Mouse (Mus musculus) myocyte (in vitro differentiated cells): ENCODE data around the gene Clrn1. TPM values are rescaled to one million over a fixed set of nuclear protein-coding genes. Genes with fewer than 3 reads are reported as not detected.
"Not testable (repeated sequence)": the region's sequence is repeated elsewhere in the genome, so short reads cannot be mapped to it uniquely, and the experiment has no call there.

ENCODE experiments used
- H3K27me3 ChIP-seq: one replicate; pipeline ENCODE4 v1.6.1; 2011; ENCODE audit not compliant: control insufficient read depth, insufficient read depth, insufficient read length
- H3K36me3 ChIP-seq: one replicate; pipeline ENCODE4 v1.6.1; 2011; ENCODE audit not compliant: control insufficient read depth, insufficient read depth
- H3K4me2 ChIP-seq: one replicate; pipeline ENCODE4 v1.6.1; 2011; ENCODE audit warnings: low read depth, control low read depth
- H3K4me3 ChIP-seq: one replicate; pipeline ENCODE4 v1.5.1; 2011; ENCODE audit warnings: mild to moderate bottlenecking, control low read depth, moderate library complexity
- H3K79me2 ChIP-seq: one replicate; pipeline ENCODE4 v1.6.1; 2011; ENCODE audit not compliant: control insufficient read depth, insufficient read depth
- H3ac ChIP-seq: one replicate; pipeline ENCODE4 v1.6.1; 2011; ENCODE audit not compliant: control insufficient read depth, insufficient read length
- CEBPB ChIP-seq: IDR thresholded peaks from 2 replicates; pipeline ENCODE4 v1.6.1; 2011; ENCODE audit warnings: mild to moderate bottlenecking, moderate library complexity; ENCODE audit not compliant: poor library complexity, insufficient read depth, severe bottlenecking
- E2F4 ChIP-seq: IDR thresholded peaks from one replicate; pipeline ENCODE4 v1.6.1; 2011; ENCODE audit warnings: mild to moderate bottlenecking, control low read depth, moderate library complexity; ENCODE audit not compliant: insufficient read depth
- MAX ChIP-seq: IDR thresholded peaks from one replicate; pipeline ENCODE4 v1.6.1; 2011; ENCODE audit warnings: low read depth, mild to moderate bottlenecking, control low read depth
- MYOD1 ChIP-seq, 3 experiments: IDR thresholded peaks; one replicate each; pipeline ENCODE4 v1.6.1; 2011; ENCODE audit warnings: control low read depth in 2 of 3, low read depth in 2 of 3, mild to moderate bottlenecking in 2 of 3, moderate library complexity in 1 of 3; ENCODE audit not compliant: insufficient read length in 2 of 3, control insufficient read depth in 1 of 3
- MYOG ChIP-seq, 3 experiments: IDR thresholded peaks; one replicate each; pipeline ENCODE4 v1.6.1; 2011; ENCODE audit warnings: control low read depth in 2 of 3, low read depth in 2 of 3, mild to moderate bottlenecking in 2 of 3; ENCODE audit not compliant: insufficient read length in 2 of 3, control insufficient read depth in 1 of 3, insufficient read depth in 1 of 3
- POLR2A ChIP-seq: IDR thresholded peaks from one replicate; pipeline ENCODE4 v1.6.1; 2011; ENCODE audit warnings: low read depth, mild to moderate bottlenecking, control low read depth, moderate library complexity; ENCODE audit not compliant: insufficient read length
- POLR2AphosphoS2 ChIP-seq: IDR thresholded peaks from one replicate; pipeline ENCODE4 v1.6.1; 2011; ENCODE audit warnings: low read depth, control low read depth; ENCODE audit not compliant: insufficient read length
- REST ChIP-seq: IDR thresholded peaks from one replicate; pipeline ENCODE4 v1.6.1; 2011; ENCODE audit warnings: mild to moderate bottlenecking, control low read depth, moderate library complexity; ENCODE audit not compliant: insufficient read depth, insufficient read length
- SRF ChIP-seq: IDR thresholded peaks from one replicate; pipeline ENCODE4 v1.6.1; 2011; ENCODE audit warnings: low read depth; ENCODE audit not compliant: control insufficient read depth, insufficient read length
- TCF12 ChIP-seq: IDR thresholded peaks from one replicate; pipeline ENCODE4 v1.6.1; 2011; ENCODE audit warnings: mild to moderate bottlenecking, control low read depth; ENCODE audit not compliant: poor library complexity, insufficient read depth, severe bottlenecking
- TCF3 ChIP-seq: IDR thresholded peaks from one replicate; pipeline ENCODE4 v1.6.1; 2011; ENCODE audit warnings: low read depth, control low read depth; ENCODE audit not compliant: insufficient read length
- USF1 ChIP-seq: IDR thresholded peaks from one replicate; pipeline ENCODE4 v1.6.1; 2011; ENCODE audit warnings: low read depth, mild to moderate bottlenecking, control low read depth, moderate library complexity
- polyA plus RNA-seq: library from polyadenylated mRNA; unstranded; fragments of >200 nt; fragmentation: generic; extraction: Trizol; gene quantifications from one replicate; pipeline ENCODE4 v1.2.1, GENCODE M21; 2012; ENCODE audit warnings: missing spikeins

Clrn1 gene
- polyA plus RNA-seq, 1 experiment, result not detected

DNA sequence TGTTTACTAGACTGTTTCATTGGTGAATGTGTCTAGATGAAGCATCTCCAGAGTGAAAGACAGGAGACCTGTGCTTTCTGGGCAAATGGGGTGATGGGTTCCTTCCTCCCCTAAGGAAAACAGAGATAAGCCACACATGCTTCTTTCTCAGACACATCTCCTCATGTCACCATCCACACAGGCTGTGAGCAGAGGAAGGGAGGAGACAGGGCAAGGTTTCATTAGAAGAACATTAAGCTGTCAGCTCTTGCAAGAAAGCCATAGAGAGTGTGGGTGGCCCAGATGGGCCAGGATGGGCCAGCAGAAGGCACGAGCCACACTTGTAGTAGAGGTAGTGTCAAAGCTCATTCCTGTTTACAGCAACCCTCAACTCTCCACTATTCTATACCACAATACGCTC, 5.0 kb downstream of the Clrn1 start:
- Histone ChIP-seq H3K4me2 (no peak overlapping the region), H3K27me3 (no peaks in the 10 kb centered on the region), H3K36me3 (no peaks in the 10 kb centered on the region), H3K79me2 (no peaks in the 10 kb centered on the region), H3ac (no peak overlapping the region), H3K4me3 (no peak overlapping the region)
- TF ChIP-seq MAX, result no peak

DNA sequence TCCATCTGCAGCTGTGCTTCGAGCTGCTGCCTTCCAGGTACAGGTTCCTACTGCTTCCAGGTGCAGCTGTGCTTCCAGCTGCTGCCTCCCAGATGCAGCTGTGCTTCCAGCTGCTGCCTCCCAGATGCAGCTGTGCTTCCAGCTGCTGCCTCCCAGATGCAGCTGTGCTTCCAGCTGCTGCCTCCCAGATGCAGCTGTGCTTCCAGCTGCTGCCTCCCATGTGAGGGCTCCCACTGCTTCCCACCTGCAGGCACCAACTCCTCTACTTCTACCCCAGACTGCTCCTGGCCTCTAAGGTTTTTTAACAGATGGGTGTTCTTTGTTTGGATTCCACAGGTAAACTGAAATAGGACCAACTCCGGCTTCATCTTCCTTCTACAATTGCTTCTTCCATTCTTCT, 13.3 kb downstream of the Clrn1 start:
- not testable (repeated sequence) for H3K79me2 ChIP-seq, H3K27me3 ChIP-seq, H3K4me3 ChIP-seq, H3K36me3 ChIP-seq, H3ac ChIP-seq, H3K4me2 ChIP-seq
- TF ChIP-seq MYOD1 (IDR thresholded peaks at IDR 0.05; ENCODE audit: control insufficient read depth in 1 of 3, insufficient read length in 2 of 3, low read depth in 2 of 3) (peak in 2 of 3 experiments; percentile 31 to 46), MYOG (IDR thresholded peaks at IDR 0.05; ENCODE audit: control insufficient read depth in 1 of 3, insufficient read depth in 1 of 3, insufficient read length in 2 of 3, low read depth in 2 of 3) (peak in 1 of 3 experiments; percentile 16)

GRCm38 (mm10) chr3:58865690-58866089, 19.4 kb downstream of the Clrn1 start:
- no peak for TF ChIP-seq TCF3
- no peak for TF ChIP-seq SRF
- TF ChIP-seq MAX, result no peak
- TF ChIP-seq USF1, result no peak
- TF ChIP-seq MYOD1 (IDR thresholded peaks at IDR 0.05; ENCODE audit: control insufficient read depth in 1 of 3, insufficient read length in 2 of 3, low read depth in 2 of 3), result no peak
- no peak for TF ChIP-seq TCF12
- TF ChIP-seq MYOG (IDR thresholded peaks at IDR 0.05; ENCODE audit: control insufficient read depth in 1 of 3, insufficient read depth in 1 of 3, insufficient read length in 2 of 3, low read depth in 2 of 3), result no peak
- no peak for TF ChIP-seq REST
- TF ChIP-seq CEBPB, result no peak
- no peak for TF ChIP-seq POLR2AphosphoS2
- TF ChIP-seq POLR2A, result no peak
- Histone ChIP-seq H3K36me3 (no peaks in the 10 kb centered on the region), H3K79me2 (no peaks in the 10 kb centered on the region), H3K27me3 (no peaks in the 10 kb centered on the region), H3ac (no peak overlapping the region), H3K4me2 (no peak overlapping the region), H3K4me3 (no peak overlapping the region)

GRCm38 (mm10) chr3:58862976-58863375, 22.2 kb downstream of the Clrn1 start:
- H3ac ChIP-seq, result no peak overlapping the region
- no peak overlapping the region for H3K4me3 ChIP-seq
- H3K4me2 ChIP-seq, result no peak overlapping the region
- no peaks in the 10 kb centered on the region for H3K36me3 ChIP-seq
- H3K79me2 ChIP-seq, result no peaks in the 10 kb centered on the region
- no peak for TF ChIP-seq POLR2A
- TF ChIP-seq MYOG (IDR thresholded peaks at IDR 0.05; ENCODE audit: control insufficient read depth in 1 of 3, insufficient read depth in 1 of 3, insufficient read length in 2 of 3, low read depth in 2 of 3), result no peak
- TF ChIP-seq MAX, result no peak
- TF ChIP-seq CEBPB, result no peak
- no peak for TF ChIP-seq TCF12
- TF ChIP-seq REST, result no peak
- H3K27me3 ChIP-seq, result no peaks in the 10 kb centered on the region

DNA sequence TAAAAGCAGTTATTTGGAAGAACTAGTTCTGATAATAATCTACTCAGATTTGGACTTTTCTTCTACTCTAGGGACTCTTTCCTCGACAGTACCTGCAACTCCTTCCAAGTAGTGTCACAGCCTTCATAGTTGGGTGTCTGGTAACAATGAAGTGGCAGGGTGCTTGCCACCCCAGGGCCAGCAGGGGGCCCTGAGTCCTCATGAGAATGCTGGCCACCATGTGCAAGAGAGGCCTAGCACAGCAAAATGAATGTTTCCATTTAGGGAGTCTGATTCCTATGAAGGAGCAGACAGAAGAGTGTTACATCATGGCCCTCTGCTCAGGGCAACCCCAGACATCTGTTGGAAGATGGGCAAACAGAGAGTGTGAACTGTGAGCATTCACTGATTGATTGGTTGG, 41.7 kb downstream of the Clrn1 start:
- H3K4me3 ChIP-seq, result no peak overlapping the region
- H3K36me3 ChIP-seq, result no peaks in the 10 kb centered on the region
- no peak overlapping the region for H3ac ChIP-seq
- TF ChIP-seq SRF (no peak), POLR2A (no peak), TCF3 (no peak), MYOD1 (IDR thresholded peaks at IDR 0.05; ENCODE audit: control insufficient read depth in 1 of 3, insufficient read length in 2 of 3, low read depth in 2 of 3) (no peak), REST (no peak), POLR2AphosphoS2 (no peak), CEBPB (no peak), MYOG (IDR thresholded peaks at IDR 0.05; ENCODE audit: control insufficient read depth in 1 of 3, insufficient read depth in 1 of 3, insufficient read length in 2 of 3, low read depth in 2 of 3) (no peak), MAX (no peak), USF1 (no peak), TCF12 (no peak), E2F4 (no peak)
- no peak overlapping the region for H3K4me2 ChIP-seq
- no peaks in the 10 kb centered on the region for H3K27me3 ChIP-seq
- H3K79me2 ChIP-seq, result no peaks in the 10 kb centered on the region
